Mouse (Mus musculus) right cerebral cortex, postnatal 36 days (tissue): ENCODE results near the gene Lrrn4.

ENCODE experiments used
- DNase-seq, 2 experiments: peaks; one replicate each; pipeline ENCODE4 v3.0.0; 2022; ENCODE audit warnings: low spot score in 2 of 2, mixed read lengths in 1 of 2

Lrrn4 gene

GRCm38 (mm10) chr2:132870286-132870685, 10.4 kb downstream of the Lrrn4 start:
- no peak for DNase-seq

GRCm38 (mm10) chr2:132869682-132870081, 11.0 kb downstream of the Lrrn4 start:
- no peak for DNase-seq

GRCm38 (mm10) chr2:132867521-132867920, 13.2 kb downstream of the Lrrn4 start:
- DNase-seq = no peak

- DNase-seq = no peak
Observed at GRCm38 (mm10) chr2:132863325-132863724, 17.4 kb downstream of the Lrrn4 start.

- DNase-seq = no peak
Observed at GRCm38 (mm10) chr2:132861456-132861855, 19.2 kb downstream of the Lrrn4 start.

GRCm38 (mm10) chr2:132860435-132860834, 20.3 kb downstream of the Lrrn4 start:
- no peak for DNase-seq

GRCm38 (mm10) chr2:132856333-132856732, 24.4 kb downstream of the Lrrn4 start:
- no peak for DNase-seq

GRCm38 (mm10) chr2:132853051-132853450, 27.6 kb downstream of the Lrrn4 start:
- no peak for DNase-seq

- no peak for DNase-seq
Observed at GRCm38 (mm10) chr2:132849141-132849540, 31.6 kb downstream of the Lrrn4 start.

GRCm38 (mm10) chr2:132848361-132848760, 32.3 kb downstream of the Lrrn4 start:
- no peak for DNase-seq

- no peak for DNase-seq
Observed at GRCm38 (mm10) chr2:132847581-132847980, 33.1 kb downstream of the Lrrn4 start.

- DNase-seq = peak; percentile 92 to 94
Observed at GRCm38 (mm10) chr2:132846407-132847358, 34.0 kb downstream of the Lrrn4 start, which contains the start of gene Crls1. TSS of gene Crls1 (plus strand) at chr2:132846666.

- no peak for DNase-seq
Observed at GRCm38 (mm10) chr2:132841071-132841470, 39.6 kb downstream of the Lrrn4 start.
